Mouse (Mus musculus): ENCODE results near the gene Atp6v1e2. TPM values are rescaled to one million over a fixed set of nuclear protein-coding genes. Genes with fewer than 3 reads are reported as not detected.

The Atp6v1e2 gene
- polyA plus RNA-seq, 1 experiment from 2014 or later: not detected

GRCm38 (mm10) chr17:86962894-86963585 lies 15.3 kb upstream of the Atp6v1e2 start, which contains the start of gene Rhoq:
TSS of gene Rhoq (plus strand) at chr17:86963082.
- Histone ChIP-seq H3K4me2 (replicated peaks) (peak within 1 kb of the TSS; percentile 92), H3K27ac (peak within 1 kb of the TSS; percentile 77), H3K9me3 (no peaks in the 10 kb centered on the region), H3K36me3 (no peaks in the 10 kb centered on the region), H3K4me1 (peaks cover 22% of the 10 kb centered on the region), H3K9ac (peak within 1 kb of the TSS; percentile 91), H3K27me3 (replicated peaks) (no peaks in the 10 kb centered on the region), H3K4me3 (peak within 1 kb of the TSS; percentile 82)
- WGBS: under 1% methylated on average over 80 of the region's 86 CpGs
- ATAC-seq (ENCODE audit: low FRiP score, low read depth): peak; percentile 90

GRCm38 (mm10) chr17:86962297-86962893 lies 14.7 kb upstream of the Atp6v1e2 start:
- peak overlapping the region; percentile 91 for H3K9ac ChIP-seq
- H3K27ac ChIP-seq: peak overlapping the region; percentile 77
- H3K4me2 ChIP-seq (replicated peaks): peak overlapping the region; percentile 92

GRCm38 (mm10) chr17:86961301-86961841 lies 13.7 kb upstream of the Atp6v1e2 start:
- WGBS: 74% methylated on average over 8 of the region's 8 CpGs
- H3K9me3 ChIP-seq: no peaks in the 10 kb centered on the region
- no peaks in the 10 kb centered on the region for H3K27me3 ChIP-seq (replicated peaks)
- H3K4me2 ChIP-seq (replicated peaks): no peak overlapping the region
- no peak overlapping the region for H3K9ac ChIP-seq
- H3K4me3 ChIP-seq: no peak overlapping the region
- H3K27ac ChIP-seq: no peak overlapping the region
- peaks cover 20% of the 10 kb centered on the region for H3K4me1 ChIP-seq
- no peaks in the 10 kb centered on the region for H3K36me3 ChIP-seq
- no peak for ATAC-seq (ENCODE audit: low FRiP score, low read depth)

More at GRCm38 (mm10) chr17:86962297-86962893, 14.7 kb upstream of the Atp6v1e2 start:
- H3K27me3 ChIP-seq (replicated peaks): no peaks in the 10 kb centered on the region
- peak overlapping the region; percentile 82 for H3K4me3 ChIP-seq
- peak; percentile 67 for ATAC-seq (ENCODE audit: low FRiP score, low read depth)
- WGBS: under 1% methylated on average over 24 of the region's 24 CpGs
- H3K36me3 ChIP-seq: no peaks in the 10 kb centered on the region
- peaks cover 20% of the 10 kb centered on the region for H3K4me1 ChIP-seq
- H3K9me3 ChIP-seq: no peaks in the 10 kb centered on the region

GRCm38 (mm10) chr17:86957968-86958367 lies 10.3 kb upstream of the Atp6v1e2 start:
- Histone ChIP-seq H3K9ac (no peak overlapping the region), H3K36me3 (no peaks in the 10 kb centered on the region), H3K4me2 (replicated peaks) (no peak overlapping the region), H3K27ac (no peak overlapping the region), H3K4me3 (no peak overlapping the region), H3K27me3 (replicated peaks) (no peaks in the 10 kb centered on the region), H3K9me3 (no peaks in the 10 kb centered on the region), H3K4me1 (no peaks in the 10 kb centered on the region; the same call in 1 of the 2 replicates)
- 92% methylated on average over 14 of the region's 14 CpGs for WGBS
- no peak for ATAC-seq (ENCODE audit: low FRiP score, low read depth)

- Histone ChIP-seq H3K4me3 (no peak overlapping the region), H3K4me1 (no peaks in the 10 kb centered on the region; the same call in 1 of the 2 replicates), H3K27ac (no peak overlapping the region), H3K27me3 (replicated peaks) (no peaks in the 10 kb centered on the region), H3K9me3 (no peaks in the 10 kb centered on the region), H3K9ac (no peak overlapping the region), H3K4me2 (replicated peaks) (no peak overlapping the region), H3K36me3 (no peaks in the 10 kb centered on the region)
- no peak for ATAC-seq (ENCODE audit: low FRiP score, low read depth)
- 92% methylated on average over 5 of the region's 5 CpGs for WGBS
Observed at GRCm38 (mm10) chr17:86957239-86957638, 9.5 kb upstream of the Atp6v1e2 start.

GRCm38 (mm10) chr17:86948801-86949200 lies 1.1 kb upstream of the Atp6v1e2 start:
- Histone ChIP-seq H3K36me3 (no peaks in the 10 kb centered on the region), H3K4me3 (no peak overlapping the region), H3K4me2 (replicated peaks) (no peak overlapping the region), H3K9ac (no peak overlapping the region), H3K27me3 (replicated peaks) (no peaks in the 10 kb centered on the region), H3K27ac (no peak overlapping the region), H3K9me3 (no peaks in the 10 kb centered on the region), H3K4me1 (no peaks in the 10 kb centered on the region)
- 83% methylated on average over 6 of the region's 6 CpGs for WGBS
- no peak for ATAC-seq (ENCODE audit: low FRiP score, low read depth)

GRCm38 (mm10) chr17:86946078-86946477 lies 1.6 kb downstream of the Atp6v1e2 start:
- 36% methylated on average over 3 of the region's 4 CpGs for WGBS
- Histone ChIP-seq H3K9me3 (no peaks in the 10 kb centered on the region), H3K36me3 (no peaks in the 10 kb centered on the region), H3K27me3 (replicated peaks) (no peaks in the 10 kb centered on the region), H3K9ac (no peak overlapping the region), H3K4me2 (replicated peaks) (no peak overlapping the region), H3K4me1 (no peaks in the 10 kb centered on the region), H3K4me3 (no peak overlapping the region), H3K27ac (no peak overlapping the region)
- ATAC-seq (ENCODE audit: low FRiP score, low read depth): no peak

GRCm38 (mm10) chr17:86943158-86943557 lies 4.5 kb downstream of the Atp6v1e2 start:
- H3K9me3 ChIP-seq: no peaks in the 10 kb centered on the region
- no peak overlapping the region for H3K4me3 ChIP-seq
- H3K27me3 ChIP-seq (replicated peaks): no peaks in the 10 kb centered on the region
- no peak overlapping the region for H3K27ac ChIP-seq
- ATAC-seq (ENCODE audit: low FRiP score, low read depth): no peak
- H3K9ac ChIP-seq: no peak overlapping the region
- no peak overlapping the region for H3K4me2 ChIP-seq (replicated peaks)
- 88% methylated on average over 6 of the region's 6 CpGs for WGBS
- H3K36me3 ChIP-seq: no peaks in the 10 kb centered on the region
- H3K4me1 ChIP-seq: 0 out of 2 replicates have a peak, but pooled peaks cover 2% of the 10 kb centered on the region

- Histone ChIP-seq H3K27me3 (replicated peaks) (no peaks in the 10 kb centered on the region), H3K4me2 (replicated peaks) (no peak overlapping the region), H3K27ac (no peak overlapping the region), H3K36me3 (no peaks in the 10 kb centered on the region), H3K9ac (no peak overlapping the region), H3K4me3 (no peak overlapping the region), H3K9me3 (no peaks in the 10 kb centered on the region), H3K4me1 (peaks cover 13% of the 10 kb centered on the region)
- no peak for ATAC-seq (ENCODE audit: low FRiP score, low read depth)
- 70% methylated on average over 6 of the region's 6 CpGs for WGBS
Observed at GRCm38 (mm10) chr17:86942112-86942511, 5.6 kb downstream of the Atp6v1e2 start.

GRCm38 (mm10) chr17:86938683-86939082 lies 9.0 kb downstream of the Atp6v1e2 start:
- Histone ChIP-seq H3K9me3 (no peaks in the 10 kb centered on the region), H3K4me2 (replicated peaks) (no peak overlapping the region), H3K4me1 (peaks cover 14% of the 10 kb centered on the region), H3K4me3 (no peak overlapping the region), H3K36me3 (no peaks in the 10 kb centered on the region), H3K27ac (no peak overlapping the region), H3K9ac (no peak overlapping the region), H3K27me3 (replicated peaks) (0 out of 2 replicates have a peak, but pooled peaks cover 3% of the 10 kb centered on the region)
- ATAC-seq (ENCODE audit: low FRiP score, low read depth): no peak
- 65% methylated on average over 7 of the region's 7 CpGs for WGBS

GRCm38 (mm10) chr17:86937497-86938155 lies 10.1 kb downstream of the Atp6v1e2 start:
- peak; percentile 94 for ATAC-seq (ENCODE audit: low FRiP score, low read depth)
- Histone ChIP-seq H3K9ac (0 out of 2 replicates have a peak overlapping the region, but pooled peaks have one; percentile 2), H3K4me1 (peaks cover 19% of the 10 kb centered on the region), H3K4me3 (peak overlapping the region; percentile 32), H3K27ac (no peak overlapping the region), H3K27me3 (replicated peaks) (0 out of 2 replicates have a peak, but pooled peaks cover 3% of the 10 kb centered on the region), H3K36me3 (no peaks in the 10 kb centered on the region), H3K9me3 (no peaks in the 10 kb centered on the region), H3K4me2 (replicated peaks) (peak overlapping the region; percentile 62)
- 4% methylated on average over 20 of the region's 20 CpGs for WGBS

- no peak overlapping the region for H3K9ac ChIP-seq
- 0 out of 2 replicates have a peak, but pooled peaks cover 3% of the 10 kb centered on the region for H3K27me3 ChIP-seq (replicated peaks)
- ATAC-seq (ENCODE audit: low FRiP score, low read depth): no peak
- no peaks in the 10 kb centered on the region for H3K9me3 ChIP-seq
- peak overlapping the region; percentile 62 for H3K4me2 ChIP-seq (replicated peaks)
- H3K4me1 ChIP-seq: peaks cover 20% of the 10 kb centered on the region
- WGBS: 75% methylated on average over 2 of the region's 2 CpGs
- no peaks in the 10 kb centered on the region for H3K36me3 ChIP-seq
- H3K4me3 ChIP-seq: no peak overlapping the region; the same call in 1 of the 2 replicates
- no peak overlapping the region for H3K27ac ChIP-seq
Observed at GRCm38 (mm10) chr17:86937064-86937463, 10.6 kb downstream of the Atp6v1e2 start.
